Mouse (Mus musculus): Measurements from ENCODE around the gene Gm13757. TPM values are rescaled to one million over a fixed set of nuclear protein-coding genes. Genes with fewer than 3 reads are reported as not detected.

Gene Gm13757
- not detected for total RNA-seq (2023)

DNA sequence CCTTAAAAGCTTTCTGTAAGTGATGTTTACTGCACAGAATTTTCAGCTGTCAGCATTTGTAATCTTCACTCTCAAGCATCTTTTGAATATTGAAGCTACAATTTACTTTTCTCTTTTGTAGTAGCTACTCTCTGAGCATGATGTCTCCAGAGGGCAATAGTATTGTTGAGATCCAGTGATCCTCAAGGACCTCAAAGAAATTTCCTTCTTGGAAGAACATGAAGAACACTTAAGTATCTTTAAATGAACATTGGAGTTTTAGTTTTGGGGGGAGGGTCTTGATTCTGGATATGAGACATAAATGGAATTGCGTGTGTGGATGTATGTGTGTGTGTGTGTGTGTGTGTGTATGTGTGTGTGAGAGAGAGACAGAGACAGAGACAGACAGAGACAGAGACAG is at the start of gene Gm13757:
Gene Gm13757 (minus strand): TSS at position 101 of the 400 bp plus-strand sequence.

DNA sequence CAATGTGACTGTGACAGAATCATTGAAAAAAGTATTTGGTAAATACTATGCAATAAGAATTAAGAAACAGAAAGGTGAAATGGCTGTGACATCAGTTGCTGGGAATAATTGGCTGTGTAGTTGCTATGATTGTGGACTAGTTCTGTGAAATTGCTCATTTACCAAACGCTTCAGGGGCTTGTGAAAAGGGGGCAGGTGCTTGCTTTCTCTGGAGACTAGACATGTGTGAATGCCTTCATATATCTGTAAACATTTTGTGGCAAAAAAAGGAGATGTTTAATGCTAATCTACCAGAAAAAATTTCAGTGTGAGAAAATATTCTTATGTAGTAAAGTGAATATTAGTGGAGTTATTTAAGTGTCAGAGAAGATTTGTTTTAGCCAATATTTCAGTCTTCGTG is 44.1 kb upstream of the Gm13757 start, which contains the start of gene Olfr1185-ps1:
Gene Olfr1185-ps1 (plus strand): TSS at position 301 of the 400 bp plus-strand sequence.

DNA sequence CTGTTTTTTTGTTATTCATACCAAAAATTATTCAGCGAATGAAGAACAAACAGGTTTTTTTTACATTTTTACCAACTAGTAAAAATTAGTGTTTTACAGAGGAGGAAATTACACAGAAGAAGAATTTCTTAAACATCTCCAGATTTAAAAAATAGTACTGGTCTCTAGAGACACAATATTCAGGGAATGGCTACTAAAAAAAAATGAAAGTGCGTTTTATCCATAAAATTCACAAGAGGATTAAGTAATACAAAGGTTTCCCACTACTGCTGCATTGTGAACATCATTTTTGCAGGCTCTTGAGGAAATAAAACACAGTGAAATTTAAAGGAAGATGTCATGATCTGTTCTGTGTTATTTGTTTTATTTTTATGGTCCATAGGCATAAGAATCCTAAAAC is 34.4 kb upstream of the Gm13757 start, which contains the start of gene Olfr1184:
Gene Olfr1184 (plus strand): TSS at position 301 of the 400 bp plus-strand sequence.

DNA sequence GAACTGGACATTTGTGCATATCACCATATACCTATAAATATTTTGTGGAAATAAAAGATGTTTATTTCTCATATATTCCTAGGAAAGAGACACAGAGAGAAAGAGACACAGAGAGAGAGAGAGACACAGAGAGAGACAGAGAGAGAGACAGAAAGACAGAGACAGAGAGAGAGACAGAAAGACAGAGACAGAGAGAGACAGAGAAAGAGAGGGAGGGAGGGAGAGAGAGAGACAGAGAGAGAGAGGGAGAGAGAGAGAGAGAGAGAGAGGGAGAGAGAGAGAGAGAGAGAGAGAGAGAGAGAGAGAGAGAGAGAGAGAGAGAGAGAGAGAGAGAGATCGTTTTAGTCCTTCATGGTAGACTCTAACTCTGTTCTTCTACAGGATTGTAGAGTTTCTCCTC is 5.6 kb upstream of the Gm13757 start, which contains the start of gene Olfr1183:
Gene Olfr1183 (plus strand): TSS at position 301 of the 400 bp plus-strand sequence.

DNA sequence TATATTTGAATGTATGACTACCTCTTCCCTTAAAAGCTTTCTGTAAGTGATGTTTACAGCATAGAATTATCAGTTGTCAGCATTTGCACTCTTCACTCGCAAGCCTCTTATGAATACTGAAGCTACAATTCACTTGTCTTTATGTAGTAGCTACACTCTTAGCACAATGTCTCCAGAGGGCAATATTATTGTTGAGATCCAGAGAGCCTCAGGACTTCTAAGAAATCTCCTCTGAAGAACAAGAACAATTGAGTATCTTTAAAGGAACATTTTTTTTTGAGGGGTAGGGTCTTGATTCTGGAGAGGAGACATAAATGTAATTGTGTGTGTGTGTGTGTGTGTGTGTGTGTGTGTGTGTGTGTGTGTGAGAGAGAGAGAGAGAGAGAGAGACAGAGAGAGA is 22.9 kb downstream of the Gm13757 start, which contains the start of gene Olfr1181:
Gene Olfr1181 (minus strand): TSS at position 101 of the 400 bp plus-strand sequence.

DNA sequence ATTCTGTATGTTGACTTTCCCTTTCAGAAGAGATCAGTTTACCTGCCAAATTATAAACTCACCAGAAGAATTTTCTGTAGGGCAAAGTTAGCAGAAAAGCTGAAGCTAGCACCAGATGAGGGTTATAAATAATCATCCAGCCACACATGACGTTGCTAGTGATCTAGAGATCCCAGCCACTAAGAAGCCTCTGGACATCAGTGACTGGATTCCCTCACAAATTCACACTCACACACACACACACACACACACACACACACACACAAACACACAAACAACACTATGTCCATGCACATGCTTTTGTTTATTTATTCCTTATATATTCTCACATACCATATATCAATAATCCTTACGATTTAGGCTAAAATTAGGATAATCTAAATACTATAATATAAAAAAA is 29.9 kb downstream of the Gm13757 start, which contains the start of gene Olfr1180:
Gene Olfr1180 (minus strand): TSS at position 101 of the 400 bp plus-strand sequence.

DNA sequence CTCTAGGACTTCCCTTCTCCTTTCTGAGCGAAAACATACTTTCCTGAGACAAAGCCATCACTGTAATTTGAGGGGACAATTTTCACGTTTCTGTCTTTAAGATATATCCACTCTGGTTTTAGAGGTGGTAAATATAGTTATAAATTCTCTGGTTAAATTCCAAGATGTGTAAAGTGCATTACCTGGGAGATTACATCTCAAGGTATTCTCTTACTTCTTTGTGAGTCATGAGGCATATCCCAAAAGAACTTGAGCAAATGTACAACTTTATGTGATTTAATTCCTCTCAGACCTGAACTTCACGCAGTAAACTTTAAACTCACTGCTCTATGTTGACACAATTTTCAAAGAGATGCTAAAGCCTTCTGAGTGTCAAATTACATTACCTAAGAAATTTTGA is 42.6 kb downstream of the Gm13757 start, which contains the start of gene Olfr1179:
Gene Olfr1179 (minus strand): TSS at position 101 of the 400 bp plus-strand sequence.

Other genes with a start within 250 kb of the Gm13757 start
- gene Olfr1170, start 220.8 kb downstream of the Gm13757 start, total RNA-seq (2023) = not detected
- gene Olfr1173, start 169.3 kb downstream of the Gm13757 start, total RNA-seq (2023) = under 1 TPM in 1 of 2 experiments, not detected in 1; 0.08 TPM
- not detected for gene Olfr1174-ps, start 134.0 kb downstream of the Gm13757 start, total RNA-seq (2023)
- gene Olfr1175-ps, start 121.9 kb downstream of the Gm13757 start, total RNA-seq (2023) = not detected
- not detected for gene Olfr1176, start 112.4 kb downstream of the Gm13757 start, total RNA-seq (2023)
- not detected for gene Olfr1177-ps, start 102.6 kb downstream of the Gm13757 start, total RNA-seq (2023)
- not detected for gene Olfr1178, start 62.1 kb downstream of the Gm13757 start, total RNA-seq (2023)
- gene Olfr1179, start 42.7 kb downstream of the Gm13757 start, total RNA-seq (2023) = not detected
- not detected for gene Olfr1180, start 30.0 kb downstream of the Gm13757 start, total RNA-seq (2023)
- not detected for gene Olfr1181, start 23.0 kb downstream of the Gm13757 start, total RNA-seq (2023)
- not detected for gene Olfr1183, start 5.7 kb upstream of the Gm13757 start, total RNA-seq (2023)
- not detected for gene Olfr1184, start 34.5 kb upstream of the Gm13757 start, total RNA-seq (2023)
- gene Olfr1185-ps1, start 44.2 kb upstream of the Gm13757 start, total RNA-seq (2023) = not detected
- gene Olfr1186, start 69.4 kb upstream of the Gm13757 start, total RNA-seq (2023) = not detected
- not detected for gene Olfr1188, start 107.8 kb upstream of the Gm13757 start, total RNA-seq (2023)
- not detected for gene Olfr1189, start 137.3 kb upstream of the Gm13757 start, total RNA-seq (2023)
- gene Olfr1191-ps1, start 191.4 kb upstream of the Gm13757 start, total RNA-seq (2023) = not detected
- not detected for gene Olfr1192-ps1, start 199.4 kb upstream of the Gm13757 start, total RNA-seq (2023)
- not detected for gene Olfr1193, start 226.5 kb upstream of the Gm13757 start, total RNA-seq (2023)
- gene Olfr1195, start 240.1 kb upstream of the Gm13757 start, total RNA-seq (2023) = not detected